Mouse (Mus musculus) WW6 (cell line): ENCODE results near the gene Poglut1.

Experiments
- DNase-seq: peaks from one replicate; pipeline ENCODE4 v3.0.0-alpha.2; 2013; ENCODE audit warnings: low read depth, low spot score

The Poglut1 gene

GRCm38 (mm10) chr16:38549479-38550396, at the start of gene Poglut1:
Gene Poglut1, minus strand, starts transcription at chr16:38550258.
- DNase-seq, result no peak

DNA sequence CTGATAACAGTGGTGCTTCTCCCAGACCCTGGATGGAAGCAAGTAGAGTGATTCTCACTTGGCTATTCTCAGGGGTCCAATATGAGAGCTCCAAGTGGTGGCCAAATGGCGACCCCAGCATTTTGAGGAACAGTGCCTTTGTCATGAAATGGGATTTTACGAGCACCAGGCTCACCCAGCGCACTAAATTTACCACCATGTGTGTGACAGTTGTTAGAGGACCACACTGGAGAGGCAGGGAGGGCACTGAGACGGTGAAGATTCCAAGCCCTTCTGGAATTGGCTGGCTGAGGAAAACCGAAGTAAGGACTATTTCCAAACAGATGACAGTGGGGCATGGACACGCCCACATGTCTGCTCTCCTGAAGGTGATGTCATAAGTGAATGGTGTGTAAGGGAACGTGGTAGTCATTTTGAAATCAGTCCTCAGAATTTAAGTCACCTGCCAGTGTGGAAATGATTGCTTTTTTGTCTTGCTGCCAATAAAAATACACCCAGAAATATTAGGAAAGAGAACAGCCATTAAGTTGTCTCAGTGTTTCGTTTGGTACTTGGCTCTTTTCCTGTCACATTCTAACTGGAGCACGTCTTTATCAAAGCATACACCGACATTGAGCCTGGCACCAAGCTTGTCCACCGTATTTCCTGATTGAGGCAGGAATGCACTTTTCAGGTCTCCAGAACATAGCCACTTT, 49.1 kb upstream of the Poglut1 start:
- no peak for DNase-seq

DNA sequence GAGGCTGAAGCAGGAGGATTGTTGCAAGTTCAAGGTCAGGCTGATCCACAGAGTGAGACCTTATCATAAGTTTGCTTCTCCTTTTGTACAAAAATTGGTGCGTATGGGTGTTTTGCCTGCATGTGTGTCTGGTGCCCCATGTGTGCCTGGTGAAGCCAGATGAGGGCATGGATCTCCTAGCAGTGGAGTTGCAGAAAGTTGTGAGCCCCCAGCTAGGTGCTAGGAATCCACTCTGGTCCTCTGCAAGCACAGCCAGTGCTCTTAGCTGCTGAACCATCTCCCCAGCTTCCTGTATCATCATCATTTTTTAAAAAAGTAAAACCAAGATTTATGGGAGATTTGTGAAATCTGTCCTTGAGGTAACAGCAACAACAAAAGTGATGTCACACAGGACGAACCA, 46.6 kb upstream of the Poglut1 start:
- no peak for DNase-seq

DNA sequence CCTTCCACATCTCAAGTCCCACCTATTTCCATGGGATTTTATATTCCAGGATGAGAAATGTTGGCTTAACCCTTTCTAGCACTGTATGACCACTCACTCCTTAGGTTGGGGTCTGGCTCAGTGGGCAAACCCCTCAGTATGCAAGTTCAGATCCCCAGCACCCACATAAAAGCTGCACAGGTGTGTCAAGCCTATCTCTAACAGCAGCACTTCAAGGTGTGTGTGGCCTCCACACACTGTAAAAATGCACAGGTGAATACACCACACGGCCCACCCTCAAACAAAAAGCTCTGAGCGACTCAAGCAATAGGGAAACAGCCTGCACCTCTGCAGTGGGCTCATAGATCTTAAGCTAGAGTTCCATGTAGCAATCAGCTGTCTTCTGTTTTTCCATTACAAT, 46.0 kb upstream of the Poglut1 start:
- no peak for DNase-seq

- DNase-seq, result no peak
Observed at GRCm38 (mm10) chr16:38594435-38594834, 44.4 kb upstream of the Poglut1 start.

GRCm38 (mm10) chr16:38592946-38593345, 42.9 kb upstream of the Poglut1 start:
- no peak for DNase-seq

GRCm38 (mm10) chr16:38592026-38592678, 42.1 kb upstream of the Poglut1 start:
- DNase-seq, result no peak

- no peak for DNase-seq
Observed at GRCm38 (mm10) chr16:38591506-38591905, 41.4 kb upstream of the Poglut1 start.

DNA sequence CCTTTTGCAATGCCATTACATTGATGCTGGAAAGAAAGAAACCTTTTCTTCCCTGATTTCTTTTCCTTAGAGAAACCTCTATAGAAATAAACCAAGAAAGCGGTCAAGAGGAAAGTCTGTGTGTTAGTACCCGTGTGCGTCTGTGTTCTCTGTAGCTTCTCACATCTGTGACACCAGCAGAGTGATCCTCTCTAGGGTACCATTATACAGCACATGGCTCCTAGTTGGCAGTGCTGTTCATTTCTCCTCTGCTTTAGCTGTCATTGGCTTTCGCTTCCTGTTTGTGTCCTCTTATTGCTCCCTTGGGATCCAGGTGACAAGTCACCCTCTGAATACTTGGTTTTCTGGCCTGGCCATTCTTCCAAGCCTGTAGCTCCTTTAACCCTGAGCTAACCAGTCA, 37.5 kb upstream of the Poglut1 start:
- no peak for DNase-seq

DNA sequence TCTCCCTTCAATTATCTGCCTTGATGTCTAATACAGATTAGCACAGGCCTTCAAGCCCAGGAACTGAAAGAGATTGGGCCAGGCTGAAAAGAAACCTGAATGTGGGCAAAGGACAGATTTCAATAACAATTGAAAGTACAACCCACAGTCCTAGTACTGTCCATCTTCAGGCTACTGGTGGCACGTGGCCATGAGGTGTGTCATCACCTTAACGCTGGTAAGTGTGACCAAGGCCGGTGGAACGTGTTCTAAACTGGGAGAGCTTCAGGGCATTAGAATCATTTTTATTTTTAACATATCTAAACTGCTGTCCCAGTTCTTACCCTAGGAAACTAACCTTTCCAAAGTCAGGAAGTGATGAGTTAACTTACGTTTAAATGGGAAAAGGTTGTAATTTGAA, 37.1 kb upstream of the Poglut1 start:
- no peak for DNase-seq

DNA sequence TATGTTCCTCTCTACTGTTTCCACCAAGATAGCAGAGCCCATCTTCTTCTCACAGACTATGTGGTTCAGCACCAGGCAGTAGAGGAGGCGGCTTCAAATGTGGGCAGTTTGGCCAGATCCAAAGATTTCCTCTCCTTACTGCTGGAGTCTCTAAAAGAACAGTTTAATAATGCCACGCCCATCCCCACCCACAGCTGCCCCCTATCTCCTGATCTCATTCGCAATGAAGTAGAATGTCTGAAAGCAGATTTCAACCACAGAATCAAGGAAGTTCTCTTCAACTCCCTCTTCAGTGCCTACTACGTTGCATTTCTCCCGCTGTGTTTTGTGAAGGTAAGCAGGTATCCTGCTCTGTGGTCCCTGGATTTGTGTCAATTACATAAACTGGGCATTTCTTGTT, 35.1 kb upstream of the Poglut1 start:
- DNase-seq, result no peak

DNA sequence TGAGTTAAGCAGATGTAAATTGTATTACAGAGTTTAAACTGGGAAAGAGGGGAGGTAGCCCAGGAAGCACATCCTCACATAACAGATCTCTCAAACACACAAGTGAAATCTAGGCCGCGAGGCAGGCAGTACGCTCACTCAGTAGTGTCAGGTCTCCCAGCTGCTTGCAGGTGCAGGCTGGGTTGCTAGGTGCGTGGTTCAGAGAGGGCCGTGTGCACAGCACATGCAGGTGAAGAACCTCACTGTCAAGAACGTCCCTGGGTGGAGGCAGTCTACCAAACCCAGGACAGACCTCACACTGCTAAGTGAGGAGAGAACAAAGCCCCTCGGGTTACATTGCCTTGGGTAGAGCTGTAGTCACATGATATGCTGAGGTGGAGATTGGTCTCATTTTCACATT, 34.7 kb upstream of the Poglut1 start:
- DNase-seq, result no peak

DNA sequence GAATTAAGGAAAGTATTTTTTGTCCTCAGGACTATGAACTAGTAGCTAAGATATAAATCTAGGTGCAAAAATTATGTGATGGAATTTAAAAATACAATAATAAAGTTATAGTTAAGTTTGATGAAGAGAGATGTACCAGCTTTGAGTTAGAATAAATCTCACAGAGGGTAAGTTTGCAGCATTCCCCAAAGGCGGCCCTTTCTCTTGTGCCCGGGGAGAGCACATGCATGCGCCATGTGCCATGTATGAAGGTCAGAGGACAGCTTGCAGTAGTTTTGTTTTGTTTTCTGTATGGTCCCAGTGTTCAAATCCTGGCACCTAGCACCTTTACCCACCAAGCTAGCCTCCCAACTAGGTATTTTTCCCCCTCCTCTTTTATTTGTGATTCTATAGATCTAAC, 21.4 kb upstream of the Poglut1 start:
- DNase-seq, result no peak

DNA sequence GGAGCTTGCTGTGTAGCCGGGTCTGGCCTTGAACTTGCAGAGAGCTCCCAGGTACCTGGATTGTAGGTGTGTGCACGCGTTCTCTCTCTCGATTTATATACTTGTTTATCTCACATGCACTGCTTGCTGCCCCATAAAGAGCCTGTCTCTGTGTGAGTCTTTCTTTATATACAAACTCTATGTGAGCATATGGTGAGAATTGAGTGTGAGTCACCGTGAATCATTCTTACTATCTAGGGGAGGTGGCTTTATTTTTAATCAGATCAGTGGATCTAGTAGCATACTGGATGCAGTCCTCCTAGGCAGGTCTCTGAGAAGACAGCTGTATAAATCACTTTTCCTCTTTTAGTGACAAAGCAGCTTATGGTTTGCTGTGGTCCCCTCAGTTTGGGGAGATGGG, 18.1 kb upstream of the Poglut1 start:
- no peak for DNase-seq

- no peak for DNase-seq
Observed at GRCm38 (mm10) chr16:38563516-38563915, 13.5 kb upstream of the Poglut1 start.

DNA sequence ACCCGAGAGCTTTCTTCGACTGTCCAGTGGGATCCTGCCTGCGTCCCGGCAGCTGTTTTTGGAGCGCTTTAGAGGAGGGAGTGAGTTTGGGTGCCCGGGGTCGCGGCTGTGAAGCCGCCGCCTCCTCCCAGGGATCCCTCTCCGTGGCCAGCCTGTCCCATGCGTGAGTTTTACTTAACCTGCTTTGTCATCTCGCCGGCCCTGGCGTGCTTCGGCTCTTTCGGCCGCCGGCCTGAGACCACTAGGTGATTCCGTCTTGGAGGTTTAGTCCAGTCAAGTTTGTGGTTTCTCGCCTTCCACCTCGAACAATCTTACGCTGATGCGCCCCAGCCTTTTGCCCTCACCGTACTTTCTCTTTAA, 12.9 kb upstream of the Poglut1 start:
- DNase-seq, result no peak

- DNase-seq, result peak; percentile 90
Observed at GRCm38 (mm10) chr16:38562131-38562967, 12.3 kb upstream of the Poglut1 start.

DNA sequence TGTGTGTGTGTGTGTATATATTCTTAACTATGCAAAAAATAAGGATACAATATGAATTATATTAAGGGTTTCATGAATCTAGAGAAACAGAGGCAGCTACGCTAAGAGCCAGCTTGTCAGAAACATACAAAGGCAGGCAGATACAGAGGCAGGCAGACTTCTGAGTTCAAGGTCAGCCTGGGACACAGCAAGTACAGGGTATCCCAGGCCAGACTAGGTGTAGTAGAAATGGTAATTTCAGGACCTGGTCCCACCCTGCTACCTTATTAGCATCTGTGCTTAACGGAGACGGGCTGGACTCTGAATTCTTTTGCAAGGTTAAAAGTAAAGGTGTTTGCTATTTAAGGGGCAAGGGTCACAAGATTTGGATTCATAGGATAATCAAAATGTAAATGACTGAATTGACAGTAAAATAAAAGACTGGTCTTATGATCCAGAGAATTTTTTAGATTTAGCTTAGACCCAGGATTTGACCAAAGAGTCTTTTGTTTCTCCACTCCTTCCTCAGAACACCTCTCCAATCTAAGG, 8.2 kb upstream of the Poglut1 start, which contains the start of gene Tmem39a:
TSS of gene Tmem39a (plus strand) at position 478 of the 528 bp plus-strand sequence.
- DNase-seq, result peak; percentile 46

DNA sequence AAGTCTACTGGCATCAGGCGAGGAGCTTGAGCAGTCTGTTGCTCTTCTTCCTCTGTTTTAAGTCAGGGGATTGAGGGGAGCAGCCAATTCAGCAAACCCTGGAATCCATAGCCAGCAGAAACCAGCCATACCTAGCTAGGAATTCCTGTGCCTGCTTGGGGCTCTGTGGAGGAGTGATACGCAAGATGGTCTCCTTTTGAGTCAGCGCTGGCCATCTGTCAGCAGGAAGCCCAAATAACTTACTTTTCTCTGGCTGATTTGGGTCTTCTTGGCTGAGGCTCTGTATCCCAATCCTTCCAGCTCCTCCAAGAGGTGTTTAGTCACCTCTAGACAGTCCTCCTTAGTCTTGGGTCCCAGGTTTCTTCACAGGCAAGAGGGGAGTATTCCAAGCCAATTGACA, 5.9 kb upstream of the Poglut1 start:
- DNase-seq, result no peak

DNA sequence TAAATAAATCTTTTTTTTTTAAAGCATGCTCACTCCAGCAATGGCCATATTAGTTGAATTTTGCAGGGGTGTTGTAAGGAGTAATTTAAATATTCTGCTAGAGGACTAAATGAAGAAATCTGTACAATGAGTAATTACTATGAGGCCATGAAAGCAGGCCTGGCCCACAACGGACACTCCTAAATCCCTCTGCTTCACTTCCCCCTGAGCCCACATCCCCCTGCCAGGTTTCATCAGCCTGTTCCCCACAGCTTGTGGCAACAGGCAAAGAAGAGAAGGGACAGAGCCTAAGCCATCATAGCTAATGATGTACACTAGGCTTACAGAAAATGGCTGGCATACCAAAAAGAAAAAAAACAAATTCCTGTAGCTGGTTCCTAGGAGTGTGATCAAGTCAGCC, 2.1 kb downstream of the Poglut1 start:
- no peak for DNase-seq

GRCm38 (mm10) chr16:38538716-38539380, 11.2 kb downstream of the Poglut1 start:
- DNase-seq, result no peak
